Mouse (Mus musculus): ENCODE measurements at regions not wholly inside any gene's neighbourhood (a gene's known extent, or its start where the extent isn't known, plus 50 kb on each side); places are given as distances from the start of the nearest gene placed in this dataset.
"Not testable (repeated sequence)": the region's sequence is repeated elsewhere in the genome, so short reads cannot be mapped to it uniquely, and the experiment has no call there.

GRCm38 (mm10) chr13:70081108-70081507, 278.9 kb downstream of the Med10 start:
- Histone ChIP-seq H3K27me3 (replicated peaks; ENCODE audit: control insufficient read depth, insufficient read depth, low read length) (no peaks in the 10 kb centered on the region), H3K4me2 (ENCODE audit: low read depth, low read length) (no peak overlapping the region), H3K4me3 (ENCODE audit: low read depth, low read length) (no peak overlapping the region), H3K9me3 (ENCODE audit: control insufficient read depth, low read length) (no peaks in the 10 kb centered on the region), H3K9ac (ENCODE audit: low read depth, low read length) (no peak overlapping the region), H3K36me3 (ENCODE audit: control insufficient read depth, insufficient read depth, low read length) (no peaks in the 10 kb centered on the region), H3K27ac (replicated peaks; ENCODE audit: low read depth, low read length) (no peak overlapping the region), H3K4me1 (ENCODE audit: control insufficient read depth, insufficient read depth, low read length) (no peaks in the 10 kb centered on the region)
- DNase-seq (ENCODE audit: low spot score) (no peak), ATAC-seq (ENCODE audit: low read depth) (no peak)
- WGBS, result 73% methylated on average over 4 of the region's 4 CpGs

GRCm38 (mm10) chr13:70092886-70093285, 290.7 kb downstream of the Med10 start:
- no peaks in the 10 kb centered on the region for H3K27me3 ChIP-seq (replicated peaks; ENCODE audit: control insufficient read depth, insufficient read depth, low read length)
- WGBS, result 43% methylated on average over 4 of the region's 4 CpGs
- no peak overlapping the region for H3K4me3 ChIP-seq (ENCODE audit: low read depth, low read length)
- no peak overlapping the region for H3K9ac ChIP-seq (ENCODE audit: low read depth, low read length)
- H3K4me1 ChIP-seq (ENCODE audit: control insufficient read depth, insufficient read depth, low read length), result no peaks in the 10 kb centered on the region
- no peaks in the 10 kb centered on the region for H3K36me3 ChIP-seq (ENCODE audit: control insufficient read depth, insufficient read depth, low read length)
- H3K27ac ChIP-seq (replicated peaks; ENCODE audit: low read depth, low read length), result no peak overlapping the region
- H3K4me2 ChIP-seq (ENCODE audit: low read depth, low read length), result no peak overlapping the region
- H3K9me3 ChIP-seq (ENCODE audit: control insufficient read depth, low read length), result no peaks in the 10 kb centered on the region
- ATAC-seq (ENCODE audit: low read depth) (no peak), DNase-seq (ENCODE audit: low spot score) (peak; percentile 68)

GRCm38 (mm10) chr13:70093970-70094369, 291.8 kb downstream of the Med10 start:
- H3K4me3 ChIP-seq (ENCODE audit: low read depth, low read length), result no peak overlapping the region
- no peak overlapping the region for H3K4me2 ChIP-seq (ENCODE audit: low read depth, low read length)
- no peak overlapping the region for H3K27ac ChIP-seq (replicated peaks; ENCODE audit: low read depth, low read length)
- H3K4me1 ChIP-seq (ENCODE audit: control insufficient read depth, insufficient read depth, low read length), result no peaks in the 10 kb centered on the region
- DNase-seq (ENCODE audit: low spot score) (no peak), ATAC-seq (ENCODE audit: low read depth) (no peak)
- H3K9ac ChIP-seq (ENCODE audit: low read depth, low read length), result no peak overlapping the region
- H3K36me3 ChIP-seq (ENCODE audit: control insufficient read depth, insufficient read depth, low read length), result no peaks in the 10 kb centered on the region
- 67% methylated on average over 2 of the region's 2 CpGs for WGBS
- H3K9me3 ChIP-seq (ENCODE audit: control insufficient read depth, low read length), result no peaks in the 10 kb centered on the region
- H3K27me3 ChIP-seq (replicated peaks; ENCODE audit: control insufficient read depth, insufficient read depth, low read length), result no peaks in the 10 kb centered on the region

GRCm38 (mm10) chr13:70096430-70097301, 294.5 kb downstream of the Med10 start:
- Histone ChIP-seq H3K4me1 (ENCODE audit: control insufficient read depth, insufficient read depth, low read length) (no peaks in the 10 kb centered on the region), H3K36me3 (ENCODE audit: control insufficient read depth, insufficient read depth, low read length) (no peaks in the 10 kb centered on the region), H3K27ac (replicated peaks; ENCODE audit: low read depth, low read length) (no peak overlapping the region), H3K27me3 (replicated peaks; ENCODE audit: control insufficient read depth, insufficient read depth, low read length) (no peaks in the 10 kb centered on the region), H3K4me3 (ENCODE audit: low read depth, low read length) (no peak overlapping the region), H3K4me2 (ENCODE audit: low read depth, low read length) (no peak overlapping the region), H3K9ac (ENCODE audit: low read depth, low read length) (no peak overlapping the region), H3K9me3 (ENCODE audit: control insufficient read depth, low read length) (no peaks in the 10 kb centered on the region)
- ATAC-seq (ENCODE audit: low read depth) (no peak), DNase-seq (ENCODE audit: low spot score) (no peak)
- WGBS, result 61% methylated on average over 7 of the region's 7 CpGs

- H3K4me2 ChIP-seq (ENCODE audit: low read depth, low read length); ATAC-seq (ENCODE audit: low read depth); H3K4me1 ChIP-seq (ENCODE audit: control insufficient read depth, insufficient read depth, low read length); H3K9ac ChIP-seq (ENCODE audit: low read depth, low read length); H3K27me3 ChIP-seq (replicated peaks; ENCODE audit: control insufficient read depth, insufficient read depth, low read length); H3K9me3 ChIP-seq (ENCODE audit: control insufficient read depth, low read length); H3K27ac ChIP-seq (replicated peaks; ENCODE audit: low read depth, low read length); H3K4me3 ChIP-seq (ENCODE audit: low read depth, low read length); DNase-seq (ENCODE audit: low spot score); H3K36me3 ChIP-seq (ENCODE audit: control insufficient read depth, insufficient read depth, low read length): not testable (repeated sequence)
- 85% methylated on average over 1 of the region's 1 CpGs for WGBS
Measured at GRCm38 (mm10) chr13:70100091-70100490, 297.9 kb downstream of the Med10 start.

GRCm38 (mm10) chr13:70103021-70103420, 300.8 kb downstream of the Med10 start:
- WGBS, result 83% methylated on average over 7 of the region's 7 CpGs
- Histone ChIP-seq H3K27ac (replicated peaks; ENCODE audit: low read depth, low read length) (no peak overlapping the region), H3K4me1 (ENCODE audit: control insufficient read depth, insufficient read depth, low read length) (no peaks in the 10 kb centered on the region), H3K4me3 (ENCODE audit: low read depth, low read length) (no peak overlapping the region), H3K9me3 (ENCODE audit: control insufficient read depth, low read length) (no peaks in the 10 kb centered on the region), H3K36me3 (ENCODE audit: control insufficient read depth, insufficient read depth, low read length) (no peaks in the 10 kb centered on the region), H3K9ac (ENCODE audit: low read depth, low read length) (no peak overlapping the region), H3K27me3 (replicated peaks; ENCODE audit: control insufficient read depth, insufficient read depth, low read length) (no peaks in the 10 kb centered on the region), H3K4me2 (ENCODE audit: low read depth, low read length) (no peak overlapping the region)
- DNase-seq (ENCODE audit: low spot score) (no peak), ATAC-seq (ENCODE audit: low read depth) (no peak)

GRCm38 (mm10) chr13:70103491-70103890, 301.3 kb downstream of the Med10 start:
- DNase-seq (ENCODE audit: low spot score); ATAC-seq (ENCODE audit: low read depth); H3K36me3 ChIP-seq (ENCODE audit: control insufficient read depth, insufficient read depth, low read length); H3K9me3 ChIP-seq (ENCODE audit: control insufficient read depth, low read length); H3K4me1 ChIP-seq (ENCODE audit: control insufficient read depth, insufficient read depth, low read length); H3K4me2 ChIP-seq (ENCODE audit: low read depth, low read length); H3K27ac ChIP-seq (replicated peaks; ENCODE audit: low read depth, low read length); H3K9ac ChIP-seq (ENCODE audit: low read depth, low read length); H3K4me3 ChIP-seq (ENCODE audit: low read depth, low read length); H3K27me3 ChIP-seq (replicated peaks; ENCODE audit: control insufficient read depth, insufficient read depth, low read length): not testable (repeated sequence)
- 91% methylated on average over 10 of the region's 10 CpGs for WGBS

- no peak overlapping the region for H3K4me3 ChIP-seq (ENCODE audit: low read depth, low read length)
- ATAC-seq (ENCODE audit: low read depth), result no peak
- H3K9ac ChIP-seq (ENCODE audit: low read depth, low read length), result no peak overlapping the region
- no peaks in the 10 kb centered on the region for H3K36me3 ChIP-seq (ENCODE audit: control insufficient read depth, insufficient read depth, low read length)
- H3K4me2 ChIP-seq (ENCODE audit: low read depth, low read length), result no peak overlapping the region
- no peak overlapping the region for H3K27ac ChIP-seq (replicated peaks; ENCODE audit: low read depth, low read length)
- no peaks in the 10 kb centered on the region for H3K27me3 ChIP-seq (replicated peaks; ENCODE audit: control insufficient read depth, insufficient read depth, low read length)
- 87% methylated on average over 4 of the region's 4 CpGs for WGBS
- no peaks in the 10 kb centered on the region for H3K4me1 ChIP-seq (ENCODE audit: control insufficient read depth, insufficient read depth, low read length)
- no peaks in the 10 kb centered on the region for H3K9me3 ChIP-seq (ENCODE audit: control insufficient read depth, low read length)
- DNase-seq (ENCODE audit: low spot score), result no peak
Measured at GRCm38 (mm10) chr13:70103903-70104302, 301.7 kb downstream of the Med10 start.

- H3K9ac ChIP-seq (ENCODE audit: low read depth, low read length), result no peak overlapping the region
- H3K27me3 ChIP-seq (replicated peaks; ENCODE audit: control insufficient read depth, insufficient read depth, low read length), result no peaks in the 10 kb centered on the region
- no peaks in the 10 kb centered on the region for H3K9me3 ChIP-seq (ENCODE audit: control insufficient read depth, low read length)
- no peaks in the 10 kb centered on the region for H3K36me3 ChIP-seq (ENCODE audit: control insufficient read depth, insufficient read depth, low read length)
- ATAC-seq (ENCODE audit: low read depth), result no peak
- 82% methylated on average over 9 of the region's 9 CpGs for WGBS
- H3K27ac ChIP-seq (replicated peaks; ENCODE audit: low read depth, low read length), result no peak overlapping the region
- no peak overlapping the region for H3K4me2 ChIP-seq (ENCODE audit: low read depth, low read length)
- DNase-seq (ENCODE audit: low spot score), result no peak
- H3K4me3 ChIP-seq (ENCODE audit: low read depth, low read length), result no peak overlapping the region
- no peaks in the 10 kb centered on the region for H3K4me1 ChIP-seq (ENCODE audit: control insufficient read depth, insufficient read depth, low read length)
Measured at GRCm38 (mm10) chr13:70115576-70115975, 313.4 kb downstream of the Med10 start.

Measured in embryonic facial prominence, embryonic 14.5 days (tissue).